Mouse (Mus musculus): ENCODE measurements around the gene Edf1.
A peak's percentile ranks its signal among the peaks of the same experiment; 100 is the strongest.

DNA sequence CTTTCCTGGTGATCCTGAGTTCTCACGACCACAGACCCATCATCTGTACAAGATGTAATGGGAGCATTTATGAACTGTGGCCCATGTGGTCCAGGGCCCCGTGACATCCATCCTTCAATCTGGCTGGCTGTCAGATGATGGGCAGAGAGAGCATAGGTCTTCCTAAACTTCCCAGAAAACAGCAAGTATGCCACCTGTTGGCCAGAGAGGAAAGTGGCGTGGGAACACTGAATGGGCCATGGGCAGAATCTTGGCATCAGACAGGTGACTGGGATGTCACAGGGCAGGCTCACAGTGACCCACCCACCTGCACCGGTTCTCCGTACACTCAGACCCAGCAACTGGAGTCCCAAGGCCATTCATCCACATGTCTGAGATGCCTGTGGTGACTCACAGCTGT is 6.5 kb upstream of the Edf1 start:
- TF ChIP-seq CTCF (IDR thresholded peaks at IDR 0.05; ENCODE audit: borderline replicate concordance, insufficient read depth, low read length) (peak; percentile 59; the same call in 1 of the 2 replicates), POLR2A (IDR thresholded peaks at IDR 0.05; ENCODE audit: low read depth, low read length) (no peak)
